Mouse (Mus musculus) kidney, adult 2 months (tissue): ENCODE results near the gene Tnnc1.

ENCODE experiments used
- CTCF ChIP-seq: fragments of 200-500 bp; conservative IDR thresholded peaks from 2 replicates; pipeline ENCODE4 v1.5.1; 2011; ENCODE audit warnings: low read depth, mild to moderate bottlenecking, control low read depth, low read length, moderate library complexity, mixed read lengths; ENCODE audit not compliant: insufficient read depth, insufficient read length
- POLR2A ChIP-seq: fragments of 200-500 bp; IDR thresholded peaks from one replicate; pipeline ENCODE4 v1.6.1; 2011; ENCODE audit warnings: low read depth, low read length, control low read depth

- TF ChIP-seq POLR2A (no peak), CTCF (no peak)
These were observed 4.4 kb downstream of the Tnnc1 start for GRCm38 (mm10) chr14:31212499-31212898.
